Mouse (Mus musculus) activated CD4-positive, CD25-positive, alpha-beta regulatory T cell (primary cell): ENCODE measurements around the gene Taar8c. TPM values are rescaled to one million over a fixed set of nuclear protein-coding genes. Genes with fewer than 3 reads are reported as not detected.

Experiments used
- polyA plus RNA-seq, 2 experiments: library from polyadenylated mRNA; unstranded; fragments of 100-300 nt; shearing (Covaris generic); gene quantifications; one replicate each; pipeline ENCODE4 v1.2.1; 2017

Gene Taar8c
- polyA plus RNA-seq = not detected

DNA sequence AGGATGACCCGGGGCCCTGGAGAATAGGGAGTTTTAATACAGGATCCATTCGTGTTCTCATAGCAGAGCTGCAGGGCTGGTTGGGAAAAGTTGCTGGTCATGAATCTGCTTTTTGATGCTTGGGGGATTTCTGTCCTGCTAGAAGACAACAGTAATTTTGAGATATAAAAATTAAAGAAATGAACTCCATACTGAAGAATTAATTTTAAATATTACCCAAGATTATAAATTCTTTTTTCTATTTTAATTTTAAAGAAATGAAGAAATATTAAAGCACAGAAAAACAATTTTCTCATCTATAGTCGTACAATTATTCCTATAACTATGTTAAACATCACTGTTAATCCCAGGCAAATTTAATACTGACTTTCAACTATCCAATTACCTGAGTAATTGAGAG, at the start of gene Taar8c:
TSS of gene Taar8c (minus strand) at position 101 of the 400 bp plus-strand sequence.

DNA sequence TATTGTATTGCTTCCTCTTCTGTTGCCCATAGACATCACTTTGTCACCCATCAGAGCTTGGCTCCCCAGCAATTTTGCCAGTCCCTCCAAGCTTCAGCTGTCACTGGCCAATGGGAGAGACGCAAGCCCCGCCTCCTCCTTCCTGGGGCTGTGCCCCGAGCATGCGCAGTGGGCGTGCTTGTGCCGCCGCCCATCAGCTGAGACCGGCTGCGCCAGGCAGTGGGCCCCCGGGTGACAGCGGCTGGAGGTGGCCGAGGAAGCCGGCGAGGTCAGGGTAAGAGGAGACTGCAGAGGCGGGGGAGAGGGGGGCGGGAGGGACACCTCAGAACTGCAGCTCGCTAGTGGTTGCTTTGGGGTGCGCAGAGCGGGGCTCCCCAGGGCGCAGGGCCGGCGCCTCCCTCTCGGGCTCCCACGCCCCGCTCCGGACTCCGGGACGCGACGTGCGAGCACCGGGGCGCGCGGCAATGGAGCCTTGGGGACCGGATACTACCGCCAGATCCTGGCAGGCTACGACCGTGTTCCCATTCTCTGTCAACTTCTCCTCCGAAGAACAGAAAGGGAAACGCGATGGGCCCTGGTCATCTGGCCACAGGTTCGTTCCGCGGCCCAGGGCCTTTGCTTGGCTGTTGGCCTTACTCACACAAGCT, 47.5 kb upstream of the Taar8c start, which contains the start of gene Stx7:
TSS of gene Stx7 (plus strand) at position 168 of the 647 bp plus-strand sequence.

DNA sequence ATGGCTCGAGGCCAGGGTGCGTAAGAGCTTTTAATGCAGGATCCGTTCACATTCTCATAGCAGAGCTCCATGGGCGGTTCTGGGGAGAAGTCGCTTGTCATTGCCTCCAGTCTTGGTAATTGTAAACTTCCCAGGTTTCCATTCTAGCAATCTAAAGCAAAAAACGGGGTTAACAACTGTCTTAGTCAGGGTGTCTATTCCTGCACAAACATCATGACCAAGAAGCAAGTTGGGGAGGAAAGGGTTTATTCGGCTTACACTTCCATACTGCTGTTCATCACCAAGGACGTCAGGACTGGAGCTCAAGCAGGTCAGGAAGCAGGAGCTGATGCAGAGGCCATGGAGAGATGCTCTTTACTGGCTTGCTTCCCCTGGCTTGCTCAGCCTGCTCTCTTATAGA, 7.7 kb upstream of the Taar8c start, which contains the start of gene Taar9:
TSS of gene Taar9 (minus strand) at position 101 of the 400 bp plus-strand sequence.

DNA sequence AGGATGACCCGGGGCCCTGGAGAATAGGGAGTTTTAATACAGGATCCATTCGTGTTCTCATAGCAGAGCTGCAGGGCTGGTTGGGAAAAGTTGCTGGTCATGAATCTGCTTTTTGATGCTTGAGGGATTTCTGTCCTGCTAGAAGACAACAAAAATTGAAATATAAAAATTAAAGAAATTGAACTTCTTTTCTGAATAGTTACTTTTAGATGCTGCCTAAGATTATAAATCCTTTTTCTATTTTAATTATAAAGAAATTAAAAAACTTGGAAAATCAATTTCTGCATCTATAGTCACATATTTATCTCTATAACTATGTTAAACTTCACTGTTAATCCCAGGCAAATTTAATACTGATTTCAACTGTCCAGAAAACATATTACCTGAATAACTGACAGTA, 9.5 kb downstream of the Taar8c start, which contains the start of gene Taar8b:
TSS of gene Taar8b (minus strand) at position 101 of the 400 bp plus-strand sequence.

DNA sequence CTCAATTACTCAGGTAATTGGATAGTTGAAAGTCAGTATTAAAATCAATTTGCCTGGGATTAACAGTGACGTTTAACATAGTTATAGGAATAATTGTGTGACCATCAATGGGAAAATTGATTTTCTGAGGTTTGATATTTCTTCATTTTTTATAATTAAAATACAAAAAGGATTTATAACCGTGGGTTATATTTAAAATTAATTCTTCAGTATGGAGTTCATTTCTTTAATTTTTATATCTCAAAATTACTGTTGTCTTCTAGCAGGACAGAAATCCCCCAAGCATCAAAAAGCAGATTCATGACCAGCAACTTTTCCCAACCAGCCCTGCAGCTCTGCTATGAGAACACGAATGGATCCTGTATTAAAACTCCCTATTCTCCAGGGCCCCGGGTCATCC, 25.5 kb downstream of the Taar8c start, which contains the start of gene Taar8a:
TSS of gene Taar8a (plus strand) at position 301 of the 400 bp plus-strand sequence.

Other genes with a start within 250 kb of the Taar8c start
- gene Vnn1, start 207.2 kb downstream of the Taar8c start, polyA plus RNA-seq = not detected
- not detected for gene Taar1, start 181.6 kb downstream of the Taar8c start, polyA plus RNA-seq
- under 1 TPM in 1 of 2 experiments, not detected in 1; 0.34 TPM for gene Taar2, start 163.3 kb downstream of the Taar8c start, polyA plus RNA-seq
- gene Taar3, start 152.4 kb downstream of the Taar8c start, polyA plus RNA-seq = not detected
- gene Taar4, start 141.4 kb downstream of the Taar8c start, polyA plus RNA-seq = not detected
- gene Taar5, start 131.2 kb downstream of the Taar8c start, polyA plus RNA-seq = not detected
- gene Taar6, start 116.3 kb downstream of the Taar8c start, polyA plus RNA-seq = not detected
- gene Taar7a, start 108.4 kb downstream of the Taar8c start, polyA plus RNA-seq = not detected
- not detected for gene Taar7b, start 102.0 kb downstream of the Taar8c start, polyA plus RNA-seq
- gene Taar7d, start 74.7 kb downstream of the Taar8c start, polyA plus RNA-seq = under 1 TPM in 1 of 2 experiments, not detected in 1; 0.22 TPM
- gene Taar7e, start 64.3 kb downstream of the Taar8c start, polyA plus RNA-seq = under 1 TPM in 1 of 2 experiments, not detected in 1; 0.53 TPM
- gene Taar7f, start 52.4 kb downstream of the Taar8c start, polyA plus RNA-seq = not detected
- gene Taar8a, start 25.4 kb downstream of the Taar8c start, polyA plus RNA-seq = not detected
- not detected for gene Taar8b, start 9.6 kb downstream of the Taar8c start, polyA plus RNA-seq
- gene Taar9, start 7.6 kb upstream of the Taar8c start, polyA plus RNA-seq = not detected
- gene Stx7, start 47.4 kb upstream of the Taar8c start, polyA plus RNA-seq = 10 to 100 TPM; 36.0 to 38.5 TPM
- gene Moxd1, start 121.6 kb upstream of the Taar8c start, polyA plus RNA-seq = not detected